Mouse (Mus musculus): ENCODE measurements at regions not wholly inside any gene's neighbourhood (a gene's known extent, or its start where the extent isn't known, plus 50 kb on each side); places are given as distances from the start of the nearest gene placed in this dataset.

GRCm38 (mm10) chr14:76188105-76188645, 77.5 kb downstream of the Nufip1 start:
- DNase-seq (ENCODE audit: low spot score) = no peak

- no peak for DNase-seq (ENCODE audit: low spot score)
These were observed 84.6 kb downstream of the Nufip1 start for GRCm38 (mm10) chr14:76195324-76195723.

- DNase-seq (ENCODE audit: low spot score) = no peak
These were observed 86.7 kb downstream of the Nufip1 start for GRCm38 (mm10) chr14:76197357-76197756.

DNA sequence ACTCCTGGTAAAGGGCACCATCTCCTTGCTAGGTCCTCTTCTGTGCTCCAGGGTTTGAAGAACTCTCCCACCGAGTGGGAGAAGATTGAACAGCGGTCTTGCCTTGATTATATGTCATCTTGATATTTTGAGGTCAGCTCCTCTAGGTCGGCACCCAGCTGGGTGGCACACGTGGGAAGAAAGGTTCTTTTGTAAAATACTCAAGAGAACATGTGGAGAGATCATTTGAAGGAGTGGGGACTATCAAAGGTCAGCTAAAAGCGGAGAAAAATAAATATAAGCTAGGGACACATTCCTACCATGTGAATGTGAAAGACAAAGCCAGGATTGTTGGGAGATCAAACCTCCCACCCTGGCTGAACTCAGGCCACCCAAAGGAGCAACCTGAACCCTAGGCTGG, 87.7 kb downstream of the Nufip1 start:
- DNase-seq (ENCODE audit: low spot score) = no peak

GRCm38 (mm10) chr14:76202595-76202994, 91.9 kb downstream of the Nufip1 start:
- no peak for DNase-seq (ENCODE audit: low spot score)

GRCm38 (mm10) chr14:76203135-76203534, 92.4 kb downstream of the Nufip1 start:
- DNase-seq (ENCODE audit: low spot score) = no peak

GRCm38 (mm10) chr14:76216446-76217177, 105.9 kb downstream of the Nufip1 start:
- DNase-seq (ENCODE audit: low spot score) = no peak

DNA sequence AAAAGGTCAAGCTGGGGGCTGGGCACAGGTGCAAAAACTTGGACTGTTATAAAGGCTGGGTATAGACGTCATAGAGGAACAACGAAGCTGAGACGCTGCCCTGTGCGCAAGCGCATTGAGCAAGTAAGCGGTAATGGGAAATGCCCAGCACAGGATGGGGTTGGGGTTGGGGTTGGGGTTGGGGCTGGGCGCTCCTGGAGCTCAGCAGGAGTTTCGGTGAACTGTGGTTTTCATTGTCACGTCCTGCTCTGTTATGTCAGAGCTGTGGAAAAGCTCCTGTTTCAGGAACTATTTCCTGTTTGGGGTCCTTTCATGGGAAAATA, 106.4 kb downstream of the Nufip1 start:
- DNase-seq (ENCODE audit: low spot score) = no peak

DNA sequence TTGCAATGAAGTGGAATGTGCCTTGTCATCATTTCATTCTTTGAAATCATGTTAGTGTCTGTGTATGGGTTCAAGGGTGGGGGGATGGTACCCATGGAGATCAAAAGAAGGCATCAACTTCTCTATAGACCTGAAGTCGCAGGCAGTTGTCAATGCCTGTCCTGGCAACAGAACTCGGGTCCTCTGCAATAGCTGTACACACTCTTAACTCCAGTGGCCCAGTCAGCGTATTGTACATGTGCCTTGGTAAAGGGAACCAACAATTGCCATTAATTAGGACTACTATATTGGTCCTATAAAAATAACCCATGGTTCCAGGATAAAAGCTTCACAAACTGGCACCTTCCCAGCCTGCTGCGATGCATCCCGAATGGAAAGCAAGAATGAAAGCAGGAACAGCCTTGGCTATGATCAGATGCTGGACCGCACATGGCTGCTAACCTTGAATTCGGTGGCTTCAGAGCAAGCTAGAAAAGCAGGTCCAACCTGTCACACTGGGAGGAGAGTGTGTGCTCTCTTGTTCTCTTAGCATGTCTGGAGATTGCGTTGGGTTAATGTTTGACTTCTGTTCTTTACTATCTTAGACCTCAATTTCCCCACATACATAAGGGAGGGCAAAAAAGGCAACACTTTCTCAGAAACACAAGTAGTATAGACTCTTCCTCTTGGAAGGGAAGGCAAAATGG, 107.0 kb downstream of the Nufip1 start:
- DNase-seq (ENCODE audit: low spot score) = no peak

DNA sequence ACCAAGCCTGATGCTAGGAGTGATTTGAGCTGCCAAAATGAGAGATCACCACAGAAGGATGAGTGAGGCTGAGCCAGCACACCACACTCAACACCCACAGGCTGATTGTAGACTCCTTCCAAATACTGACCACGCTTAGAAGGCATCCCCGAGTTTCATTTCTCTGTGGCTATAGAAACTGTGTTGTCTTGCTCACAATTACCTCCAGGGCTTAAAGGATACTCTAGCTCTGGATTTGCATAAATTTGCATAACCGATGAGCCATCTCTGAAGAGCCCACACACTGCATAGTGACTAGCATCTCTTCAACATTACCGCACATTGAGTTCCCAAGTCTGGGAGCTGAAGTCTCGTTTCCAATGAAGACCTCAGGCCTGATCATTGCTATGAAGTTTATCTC, 110.3 kb downstream of the Nufip1 start:
- DNase-seq (ENCODE audit: low spot score) = no peak

GRCm38 (mm10) chr14:76221617-76222319, 111.1 kb downstream of the Nufip1 start:
- DNase-seq (ENCODE audit: low spot score) = no peak

GRCm38 (mm10) chr14:76222320-76222626, 111.6 kb downstream of the Nufip1 start:
- no peak for DNase-seq (ENCODE audit: low spot score)

- no peak for DNase-seq (ENCODE audit: low spot score)
These were observed 112.5 kb downstream of the Nufip1 start for GRCm38 (mm10) chr14:76223036-76223650.

DNA sequence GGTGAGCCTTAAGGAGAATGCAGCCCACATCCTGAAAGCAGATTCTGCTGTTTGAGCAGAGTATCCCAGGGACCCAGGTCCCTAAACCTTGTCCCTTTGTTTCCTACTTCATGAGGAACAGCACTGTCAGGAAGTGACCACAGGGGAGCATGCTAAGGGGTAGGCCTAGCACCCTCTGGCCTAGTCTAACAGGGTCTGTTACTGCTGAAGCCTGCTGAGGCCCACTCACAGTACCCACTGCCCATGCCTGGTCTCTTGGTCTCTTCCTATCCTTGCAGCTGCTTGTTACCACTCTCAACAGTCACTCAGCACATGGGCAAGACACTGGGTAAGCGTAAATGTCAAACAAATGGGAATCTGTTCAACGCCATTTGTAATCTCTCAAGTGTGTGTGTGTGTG, 113.2 kb downstream of the Nufip1 start:
- no peak for DNase-seq (ENCODE audit: low spot score)

DNA sequence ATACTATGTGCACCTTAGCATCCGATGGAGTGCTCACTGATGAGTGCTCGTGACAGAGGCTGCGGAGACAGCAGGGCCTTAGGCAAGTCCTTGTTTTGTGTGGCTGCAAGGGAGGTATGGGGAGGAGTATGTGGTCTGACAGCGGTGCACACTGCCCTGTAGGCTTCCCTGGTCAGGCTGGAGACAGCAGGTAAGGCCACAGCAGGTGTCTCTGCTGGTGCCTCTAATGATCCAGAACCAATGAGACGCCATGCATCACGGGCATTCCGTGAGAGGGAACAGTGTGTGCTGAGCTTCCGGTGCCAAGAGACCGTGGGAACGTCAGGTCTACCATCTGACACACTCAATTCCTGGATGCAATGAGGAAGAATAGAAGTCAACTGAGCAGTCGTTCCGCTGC, 114.8 kb downstream of the Nufip1 start:
- no peak for DNase-seq (ENCODE audit: low spot score)

GRCm38 (mm10) chr14:76226621-76227297, 116.1 kb downstream of the Nufip1 start:
- DNase-seq (ENCODE audit: low spot score) = no peak

GRCm38 (mm10) chr14:76228968-76229555, 118.4 kb downstream of the Nufip1 start:
- no peak for DNase-seq (ENCODE audit: low spot score)

DNA sequence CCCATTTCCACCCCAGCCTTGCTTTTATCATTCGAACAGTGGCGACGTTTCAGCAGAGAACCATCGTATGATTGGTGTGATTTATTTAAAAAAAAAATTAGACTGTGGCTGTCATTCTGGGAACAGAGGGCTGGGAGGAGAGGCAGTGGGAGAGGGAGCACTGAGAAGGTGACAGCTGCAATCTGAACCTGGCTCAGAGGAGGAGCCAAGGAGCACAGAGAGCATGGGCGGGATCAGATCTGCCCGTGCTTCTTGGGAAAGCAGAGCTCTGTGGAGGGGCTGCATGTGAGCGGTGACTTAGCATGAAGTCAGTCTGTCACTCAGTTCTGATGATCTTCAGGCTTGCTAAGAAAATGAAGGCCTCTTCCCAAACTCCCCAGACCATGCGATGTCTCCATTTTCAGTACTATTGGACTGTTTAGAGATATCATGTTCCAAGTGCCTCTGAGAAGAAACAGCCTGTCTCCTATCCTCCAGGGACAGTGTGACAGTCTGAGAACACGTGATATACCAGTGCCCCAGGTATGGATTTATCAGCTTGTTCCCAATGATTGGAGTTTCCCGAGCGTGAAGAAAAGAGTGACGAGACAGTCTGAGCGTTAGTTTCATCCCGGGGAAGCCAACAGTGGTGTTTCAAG, 129.3 kb downstream of the Nufip1 start:
- no peak for DNase-seq (ENCODE audit: low spot score)

DNA sequence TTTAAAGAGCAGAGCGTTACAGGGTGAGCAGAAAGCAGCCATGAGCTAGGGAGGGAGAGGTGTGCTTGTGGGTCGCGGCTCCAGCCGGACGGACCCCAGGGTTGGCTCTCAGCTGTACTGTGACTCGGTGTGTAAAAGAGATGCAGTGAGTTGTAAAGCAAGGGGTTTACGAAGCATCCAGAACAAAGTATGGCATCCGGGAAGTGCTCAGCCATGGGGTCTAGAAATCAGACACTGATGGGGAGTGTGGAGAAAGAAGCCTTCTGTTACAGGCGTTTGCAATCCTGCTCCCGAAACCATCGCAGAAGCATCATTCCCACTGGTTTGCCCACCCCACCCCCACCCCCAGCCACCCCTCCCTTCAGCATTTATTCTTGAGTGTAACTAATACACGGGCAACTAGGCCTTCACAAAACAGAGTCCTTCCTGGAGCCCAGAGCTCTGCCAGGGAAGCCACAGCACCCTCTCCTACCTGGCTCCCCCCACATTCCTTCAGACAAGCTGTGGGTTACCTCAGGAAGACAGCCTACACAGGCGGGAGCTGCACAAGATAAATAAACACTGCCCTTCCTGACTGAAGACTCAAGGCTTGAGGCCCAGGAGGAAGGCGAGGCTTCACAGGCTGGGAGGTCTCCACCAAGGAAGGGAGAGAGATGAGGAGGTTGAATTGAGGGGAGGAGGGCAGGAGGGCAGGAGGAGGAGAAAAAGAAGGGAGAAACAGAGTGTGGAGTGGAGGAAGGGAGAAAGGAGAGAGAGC, 133.1 kb downstream of the Nufip1 start:
- no peak for DNase-seq (ENCODE audit: low spot score)

DNA sequence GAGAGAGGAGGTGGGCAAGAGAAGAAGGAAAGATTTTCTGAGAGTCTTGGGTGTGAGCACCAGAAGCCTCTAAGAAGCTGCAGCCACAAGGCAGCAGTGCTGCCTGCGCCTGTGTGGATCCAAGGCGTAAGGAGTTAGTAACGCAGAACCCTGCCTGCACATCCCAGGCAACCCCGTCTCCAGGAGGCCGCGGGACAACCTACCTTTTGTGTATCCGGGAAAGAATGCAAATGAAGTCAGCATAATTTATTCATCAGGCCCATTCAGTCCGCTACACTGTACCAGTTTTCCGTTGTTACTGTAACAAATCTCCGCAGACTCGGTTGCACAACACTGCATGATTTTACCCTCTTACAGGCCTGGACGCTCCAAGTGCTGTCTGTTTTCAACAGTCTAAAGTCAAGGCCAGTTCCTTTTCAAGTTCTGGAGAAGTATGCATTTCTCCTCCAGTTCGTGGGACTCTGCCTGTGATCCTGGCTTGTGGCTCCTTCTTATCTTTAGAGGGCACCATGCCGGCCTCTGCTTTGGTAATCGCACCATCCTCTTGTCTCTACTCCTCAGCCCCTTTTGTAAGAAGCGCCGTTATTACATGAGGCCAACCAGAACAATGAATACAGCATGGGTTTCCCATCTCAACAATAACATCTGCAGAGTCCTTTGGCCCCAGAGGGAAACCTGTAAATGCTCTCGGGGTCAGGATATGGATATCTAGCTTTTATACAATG, 133.8 kb downstream of the Nufip1 start:
- DNase-seq (ENCODE audit: low spot score) = no peak
